ENCODE assay signal across 8 mouse cellular contexts in genomic region chr8:90869071-90869919, GRCm38 (mm10). TPM values are rescaled to one million over a fixed set of nuclear protein-coding genes. Genes with fewer than 3 reads are reported as not detected.
A peak's percentile ranks its signal among the peaks of the same experiment; 100 is the strongest.
DNase-seq lines count a peak whose midpoint lies in the region; ATAC-seq lines count a peak whose summit lies in the region.

No protein-coding gene starts in this region.

- no peaks in the 10 kb centered on the region for H3K9me3 ChIP-seq in intestine, embryonic 15.5 days

- ATAC-seq in intestine, embryonic 15.5 days, result peak; percentile 82

- intact Hi-C loops in gastrocnemius, postnatal 14 days (cut with DNase I; ENCODE audit: low total_unique reads), result no loop called here
- intact Hi-C loops in left cerebral cortex, postnatal 10 days (cut with DNase I), result no loop called here

- DNase-seq in ZHBTc4 (ENCODE audit: low read depth, low spot score), result peak; percentile 60
- peak; percentile 22 to 26 for DNase-seq in cerebellum, postnatal 36 days
- DNase-seq in gastrocnemius, postnatal 14 days, result peak; percentile 93
- DNase-seq in left cerebral cortex, postnatal 10 days (ENCODE audit: extremely low spot score in 1 of 2, low spot score in 2 of 2), result peak; percentile 81 to 86
- DNase-seq in right cerebral cortex, postnatal 14 days, result peak; percentile 54
- DNase-seq in thymus, postnatal 25 days, result no peak

- H3K4me2 ChIP-seq in intestine, embryonic 15.5 days (replicated peaks), result peak overlapping the region; percentile 48

- no peaks in the 10 kb centered on the region for H3K79me2 ChIP-seq in macrophage (ENCODE audit: inconsistent target)

- H3K36me3 ChIP-seq in intestine, embryonic 15.5 days, result no peaks in the 10 kb centered on the region
- H3K36me3 ChIP-seq in macrophage (ENCODE audit: inconsistent target), result no peaks in the 10 kb centered on the region

- H3K9ac ChIP-seq in intestine, embryonic 15.5 days, result peak overlapping the region; percentile 14; the same call in 1 of the 2 replicates

- H3K27ac ChIP-seq in intestine, embryonic 15.5 days, result peak overlapping the region; percentile 81
- peak overlapping the region; percentile 35 for H3K27ac ChIP-seq in macrophage

- H3K4me3 ChIP-seq in intestine, embryonic 15.5 days (replicated peaks), result no peak overlapping the region
- no peak overlapping the region for H3K4me3 ChIP-seq in macrophage (ENCODE audit: inconsistent target)

- WGBS in intestine, embryonic 15.5 days, result 38% methylated on average over 18 of the region's 18 CpGs
- WGBS in macrophage (ENCODE audit: missing documents), result 10% methylated on average over 18 of the region's 18 CpGs

- H3K27me3 ChIP-seq in intestine, embryonic 15.5 days (replicated peaks), result no peaks in the 10 kb centered on the region

- peaks cover 30% of the 10 kb centered on the region for H3K4me1 ChIP-seq in intestine, embryonic 15.5 days (replicated peaks)

RNA-seq across cellular contexts. Expression of gene Chd9, which starts 41.1 kb away (rescaled TPM):
- total RNA-seq in gastrocnemius, postnatal 14 days (2021), result 10 to 100 TPM; 41.1 to 76.7 TPM
- 154 and 226 TPM in 2 replicates for polyA plus RNA-seq in intestine, embryonic 15.5 days (2015; fragmentation: Nextera tagmentation; extraction: Ambion mirVana)
- total RNA-seq in left cerebral cortex, postnatal 10 days (2021), result 100 to 1,000 TPM in 1 of 2 experiments, 10 to 100 TPM in 1; 97.6 to 104 TPM
- total RNA-seq in macrophage (2018; cell fraction: chromatin; rRNA removed), result 100 to 1,000 TPM; 166 to 430 (median 279) TPM
- total RNA-seq in macrophage (2018; cell fraction: cytosol; rRNA removed), result 100 to 1,000 TPM in 13 of 26 experiments, 10 to 100 TPM in 13; 78.0 to 147 (median 104) TPM
- total RNA-seq in macrophage (2018; cell fraction: nucleus; rRNA removed), result 100 to 1,000 TPM; 112 to 337 (median 214) TPM
- polyA plus RNA-seq in macrophage (2018), result 91.6 to 141 TPM (median 130 TPM) in 3 replicates

RNA-seq across cellular contexts. Expression of gene Gm19935, which starts 52.1 kb away (rescaled TPM):
- total RNA-seq in gastrocnemius, postnatal 14 days (2021), result not detected
- polyA plus RNA-seq in intestine, embryonic 15.5 days (2015; fragmentation: Nextera tagmentation; extraction: Ambion mirVana), result 0.15 and 0.23 TPM in 2 replicates
- under 1 TPM; 0.47 to 0.73 TPM for total RNA-seq in left cerebral cortex, postnatal 10 days (2021)
- total RNA-seq in macrophage (2018; cell fraction: chromatin; rRNA removed), result not detected
- under 1 TPM in 1 of 26 experiments, not detected in 25; 0.19 TPM for total RNA-seq in macrophage (2018; cell fraction: cytosol; rRNA removed)
- not detected for total RNA-seq in macrophage (2018; cell fraction: nucleus; rRNA removed)
- not detected in 3 replicates for polyA plus RNA-seq in macrophage (2018)
